Mouse (Mus musculus): ENCODE measurements around the gene Tnfrsf25. TPM values are rescaled to one million over a fixed set of nuclear protein-coding genes. Genes with fewer than 3 reads are reported as not detected.

Gene Tnfrsf25
- polyA plus RNA-seq, 2 experiments = 0.15 to 0.93 TPM

- no peak for ATAC-seq (ENCODE audit: insufficient read depth)
- no peak overlapping the region for H3K9ac ChIP-seq (replicated peaks)
- H3K27me3 ChIP-seq (ENCODE audit: control insufficient read depth, insufficient read depth, low read length) = peaks cover 50% of the 10 kb centered on the region
- H3K4me1 ChIP-seq (replicated peaks; ENCODE audit: control insufficient read depth in 2 of 2, insufficient read depth in 2 of 2, low read length in 1 of 2) = peaks cover 3 to 6% of the 10 kb centered on the region in 2 experiments; a peak in 3 of 4 replicates
- H3K9me3 ChIP-seq (ENCODE audit: control insufficient read depth, low read length) = no peaks in the 10 kb centered on the region
- H3K4me3 ChIP-seq (ENCODE audit: insufficient read depth in 1 of 2, low read depth in 2 of 2, low read length in 2 of 2) = no peak overlapping the region
- no peaks in the 10 kb centered on the region for H3K36me3 ChIP-seq (replicated peaks; ENCODE audit: control insufficient read depth, insufficient read depth, low read depth)
- H3K27ac ChIP-seq = no peak overlapping the region
- DNase-seq (ENCODE audit: low read depth in 3 of 3, low spot score in 3 of 3) = peak in 1 of 3 experiments; percentile 48
- H3K4me2 ChIP-seq (ENCODE audit: low read depth) = no peak overlapping the region
- TF ChIP-seq EP300 (IDR thresholded peaks at IDR 0.05; ENCODE audit: low read depth) (no peak), CTCF (IDR thresholded peaks at IDR 0.05; ENCODE audit: low read depth) (peak; percentile 91)
Measured at GRCm38 (mm10) chr4:152134507-152134906, 18.8 kb downstream of the Tnfrsf25 start.

- Histone ChIP-seq H3K36me3 (replicated peaks; ENCODE audit: control insufficient read depth, insufficient read depth, low read depth) (no peaks in the 10 kb centered on the region), H3K9ac (replicated peaks) (no peak overlapping the region), H3K9me3 (ENCODE audit: control insufficient read depth, low read length) (no peaks in the 10 kb centered on the region), H3K27me3 (ENCODE audit: control insufficient read depth, insufficient read depth, low read length) (peaks cover 41% of the 10 kb centered on the region), H3K4me1 (replicated peaks; ENCODE audit: control insufficient read depth in 2 of 2, insufficient read depth in 2 of 2, low read length in 1 of 2) (peaks cover 3 to 6% of the 10 kb centered on the region in 2 experiments; a peak in 3 of 4 replicates), H3K4me3 (ENCODE audit: insufficient read depth in 1 of 2, low read depth in 2 of 2, low read length in 2 of 2) (no peak overlapping the region), H3K4me2 (ENCODE audit: low read depth) (no peak overlapping the region), H3K27ac (no peak overlapping the region)
- TF ChIP-seq EP300 (IDR thresholded peaks at IDR 0.05; ENCODE audit: low read depth) (no peak), CTCF (IDR thresholded peaks at IDR 0.05; ENCODE audit: low read depth) (no peak)
- no peak for ATAC-seq (ENCODE audit: insufficient read depth)
- no peak for DNase-seq (ENCODE audit: low read depth in 3 of 3, low spot score in 3 of 3)
- 71% methylated on average over 12 of the region's 12 CpGs for WGBS (ENCODE audit: insufficient replicate concordance)
Measured at GRCm38 (mm10) chr4:152135363-152135762, 19.6 kb downstream of the Tnfrsf25 start.

DNA sequence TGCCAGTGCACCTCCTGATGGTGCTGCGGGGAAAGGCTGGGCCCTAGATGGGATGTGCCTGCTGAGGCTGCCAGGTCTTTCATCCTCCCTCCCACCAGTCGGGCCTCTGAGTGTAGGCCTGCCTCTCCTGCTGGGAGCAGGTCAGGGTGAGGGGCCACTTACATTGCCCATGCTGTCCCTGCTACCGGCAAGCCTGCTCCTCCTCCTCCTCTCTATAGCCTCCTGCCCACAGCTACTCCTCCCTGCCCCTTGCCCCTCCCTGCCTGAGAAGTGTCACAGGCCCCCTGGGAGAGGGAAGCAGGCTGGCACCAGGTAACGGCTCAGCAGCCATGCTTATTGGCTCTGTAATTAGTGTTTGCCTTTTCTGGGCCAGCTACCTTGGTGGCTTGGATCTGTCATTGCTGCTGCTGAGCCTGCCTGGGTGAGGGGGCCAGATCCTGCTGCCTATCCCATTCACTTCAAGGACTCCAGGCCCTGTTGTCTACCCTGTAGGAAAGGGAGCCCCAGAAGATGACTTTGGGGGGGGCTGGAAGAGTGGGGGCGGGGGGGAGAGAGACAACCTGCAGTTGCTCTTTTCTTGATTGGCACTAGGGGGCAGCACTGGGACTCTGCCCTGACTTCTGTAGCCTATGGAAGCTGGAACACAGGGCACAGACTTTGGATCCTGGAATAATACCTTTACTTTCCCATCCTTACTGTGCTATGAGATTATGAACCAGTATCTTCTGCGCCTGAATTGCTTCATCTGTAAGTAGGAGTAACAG lies 20.6 kb downstream of the Tnfrsf25 start:
- WGBS (ENCODE audit: insufficient replicate concordance) = 38% methylated on average over 6 of the region's 6 CpGs
- H3K9ac ChIP-seq (replicated peaks) = no peak overlapping the region
- H3K9me3 ChIP-seq (ENCODE audit: control insufficient read depth, low read length) = no peaks in the 10 kb centered on the region
- H3K27me3 ChIP-seq (ENCODE audit: control insufficient read depth, insufficient read depth, low read length) = peaks cover 32% of the 10 kb centered on the region
- H3K4me3 ChIP-seq (ENCODE audit: insufficient read depth in 1 of 2, low read depth in 2 of 2, low read length in 2 of 2) = no peak overlapping the region
- peaks cover 3 to 6% of the 10 kb centered on the region in 2 experiments; a peak in 3 of 4 replicates for H3K4me1 ChIP-seq (replicated peaks; ENCODE audit: control insufficient read depth in 2 of 2, insufficient read depth in 2 of 2, low read length in 1 of 2)
- DNase-seq (ENCODE audit: low read depth in 3 of 3, low spot score in 3 of 3) (no peak), ATAC-seq (ENCODE audit: insufficient read depth) (no peak)
- no peaks in the 10 kb centered on the region for H3K36me3 ChIP-seq (replicated peaks; ENCODE audit: control insufficient read depth, insufficient read depth, low read depth)
- TF ChIP-seq CTCF (IDR thresholded peaks at IDR 0.05; ENCODE audit: low read depth) (peak; percentile 74), EP300 (IDR thresholded peaks at IDR 0.05; ENCODE audit: low read depth) (no peak)
- no peak overlapping the region for H3K4me2 ChIP-seq (ENCODE audit: low read depth)
- H3K27ac ChIP-seq = no peak overlapping the region

- WGBS (ENCODE audit: insufficient replicate concordance) = 77% methylated on average over 2 of the region's 2 CpGs
- TF ChIP-seq EP300 (IDR thresholded peaks at IDR 0.05; ENCODE audit: low read depth) = no peak
- TF ChIP-seq CTCF (IDR thresholded peaks at IDR 0.05; ENCODE audit: low read depth) = no peak
- Histone ChIP-seq H3K4me2 (ENCODE audit: low read depth) (no peak overlapping the region), H3K27me3 (ENCODE audit: control insufficient read depth, insufficient read depth, low read length) (peaks cover 26% of the 10 kb centered on the region), H3K9me3 (ENCODE audit: control insufficient read depth, low read length) (no peaks in the 10 kb centered on the region), H3K4me3 (ENCODE audit: insufficient read depth in 1 of 2, low read depth in 2 of 2, low read length in 2 of 2) (no peak overlapping the region), H3K9ac (replicated peaks) (no peak overlapping the region), H3K36me3 (replicated peaks; ENCODE audit: control insufficient read depth, insufficient read depth, low read depth) (no peaks in the 10 kb centered on the region), H3K27ac (no peak overlapping the region), H3K4me1 (replicated peaks; ENCODE audit: control insufficient read depth in 2 of 2, insufficient read depth in 2 of 2, low read length in 1 of 2) (peaks cover 3 to 6% of the 10 kb centered on the region in 2 experiments; a peak in 3 of 4 replicates)
- ATAC-seq (ENCODE audit: insufficient read depth) (no peak), DNase-seq (ENCODE audit: low read depth in 3 of 3, low spot score in 3 of 3) (no peak)
Measured at GRCm38 (mm10) chr4:152136876-152137250, 21.1 kb downstream of the Tnfrsf25 start.

GRCm38 (mm10) chr4:152138497-152139260 lies 22.9 kb downstream of the Tnfrsf25 start:
- no peak overlapping the region for H3K9ac ChIP-seq (replicated peaks)
- no peak overlapping the region for H3K27ac ChIP-seq
- peak overlapping the region; percentile 51 to 56 for H3K4me3 ChIP-seq (ENCODE audit: insufficient read depth in 1 of 2, low read depth in 2 of 2, low read length in 2 of 2)
- peaks cover 8% of the 10 kb centered on the region for H3K27me3 ChIP-seq (ENCODE audit: control insufficient read depth, insufficient read depth, low read length)
- 3% methylated on average over 51 of the region's 51 CpGs for WGBS (ENCODE audit: insufficient replicate concordance)
- H3K4me2 ChIP-seq (ENCODE audit: low read depth) = peak overlapping the region; percentile 74
- DNase-seq (ENCODE audit: low read depth in 3 of 3, low spot score in 3 of 3) (peak; percentile 66 to 76 (median 66)), ATAC-seq (ENCODE audit: insufficient read depth) (peak; percentile 88)
- TF ChIP-seq CTCF (IDR thresholded peaks at IDR 0.05; ENCODE audit: low read depth) (peak; percentile 97), EP300 (IDR thresholded peaks at IDR 0.05; ENCODE audit: low read depth) (no peak)
- no peaks in the 10 kb centered on the region for H3K9me3 ChIP-seq (ENCODE audit: control insufficient read depth, low read length)
- peaks cover 3 to 6% of the 10 kb centered on the region in 2 experiments; a peak in 3 of 4 replicates for H3K4me1 ChIP-seq (replicated peaks; ENCODE audit: control insufficient read depth in 2 of 2, insufficient read depth in 2 of 2, low read length in 1 of 2)
- no peaks in the 10 kb centered on the region for H3K36me3 ChIP-seq (replicated peaks; ENCODE audit: control insufficient read depth, insufficient read depth, low read depth)
